8 mouse cellular contexts compared by ENCODE assay signal in genomic region chr8:12502321-12502775, GRCm38 (mm10).
DNase-seq lines count a peak whose midpoint lies in the region; ATAC-seq and TF ChIP-seq lines count a peak whose summit lies in the region.

No protein-coding gene starts in this region.

- H3K4me1 ChIP-seq in heart, postnatal 0 days (ENCODE audit: control insufficient read depth, insufficient read depth): no peaks in the 10 kb centered on the region
- H3K4me1 ChIP-seq in embryonic facial prominence, embryonic 14.5 days (ENCODE audit: control insufficient read depth, insufficient read depth, low read length): peaks cover 7% of the 10 kb centered on the region
- peaks cover 17% of the 10 kb centered on the region for H3K4me1 ChIP-seq in neural tube, embryonic 11.5 days (ENCODE audit: control insufficient read depth, insufficient read depth, low read length)

- intact Hi-C loops in gastrocnemius, postnatal 36 days (cut with DNase I): no loop called here

- H3K4me2 ChIP-seq in heart, postnatal 0 days (ENCODE audit: low read depth, low read length): peak overlapping the region; percentile 51
- H3K4me2 ChIP-seq in embryonic facial prominence, embryonic 14.5 days (ENCODE audit: low read depth, low read length): peak overlapping the region; percentile 45
- peak overlapping the region; percentile 40 for H3K4me2 ChIP-seq in neural tube, embryonic 11.5 days (ENCODE audit: low read depth)

- no peaks in the 10 kb centered on the region for H3K36me3 ChIP-seq in heart, postnatal 0 days (replicated peaks; ENCODE audit: control insufficient read depth, insufficient read depth, low read length)
- H3K36me3 ChIP-seq in embryonic facial prominence, embryonic 14.5 days (ENCODE audit: control insufficient read depth, insufficient read depth, low read length): no peaks in the 10 kb centered on the region
- no peaks in the 10 kb centered on the region for H3K36me3 ChIP-seq in neural tube, embryonic 11.5 days (ENCODE audit: control insufficient read depth, insufficient read depth, low read length)

- WGBS in heart, postnatal 0 days: under 1% methylated on average over 22 of the region's 22 CpGs
- under 1% methylated on average over 22 of the region's 22 CpGs for WGBS in embryonic facial prominence, embryonic 14.5 days
- WGBS in neural tube, embryonic 11.5 days: 0% methylated on average over 22 of the region's 22 CpGs

- peak overlapping the region; percentile 31 for H3K4me3 ChIP-seq in heart, postnatal 0 days (ENCODE audit: low read depth, low read length)
- H3K4me3 ChIP-seq in embryonic facial prominence, embryonic 14.5 days (ENCODE audit: low read depth, low read length): peak overlapping the region; percentile 14
- peak overlapping the region; percentile 20; the same call in 1 of the 2 replicates for H3K4me3 ChIP-seq in neural tube, embryonic 11.5 days (ENCODE audit: low read depth, low read length)

- no peak overlapping the region for H3K9ac ChIP-seq in heart, postnatal 0 days (replicated peaks; ENCODE audit: low read depth, low read length)
- no peak overlapping the region for H3K9ac ChIP-seq in embryonic facial prominence, embryonic 14.5 days (ENCODE audit: low read depth, low read length)
- H3K9ac ChIP-seq in neural tube, embryonic 11.5 days (ENCODE audit: low read length): no peak overlapping the region

- no peak for ATAC-seq in heart, postnatal 0 days (ENCODE audit: insufficient read depth, low read depth)
- 0 out of 2 replicates have a peak, but pooled peaks have one; percentile 37 for ATAC-seq in embryonic facial prominence, embryonic 14.5 days (ENCODE audit: low read depth)
- peak; percentile 75 for ATAC-seq in neural tube, embryonic 11.5 days (ENCODE audit: insufficient read depth, low FRiP score, low TSS enrichment)

- H3K27ac ChIP-seq in heart, postnatal 0 days (ENCODE audit: low read depth): no peak overlapping the region
- no peak overlapping the region for H3K27ac ChIP-seq in embryonic facial prominence, embryonic 14.5 days (replicated peaks; ENCODE audit: low read depth, low read length)
- H3K27ac ChIP-seq in neural tube, embryonic 11.5 days (ENCODE audit: low read depth, low read length): no peak overlapping the region

- no peaks in the 10 kb centered on the region for H3K9me3 ChIP-seq in heart, postnatal 0 days (replicated peaks; ENCODE audit: control insufficient read depth, low read length)
- no peaks in the 10 kb centered on the region for H3K9me3 ChIP-seq in embryonic facial prominence, embryonic 14.5 days (ENCODE audit: control insufficient read depth, low read length)
- no peaks in the 10 kb centered on the region for H3K9me3 ChIP-seq in neural tube, embryonic 11.5 days (ENCODE audit: control insufficient read depth, low read length)

- TF ChIP-seq CTCF in heart, postnatal 0 days (IDR thresholded peaks at IDR 0.05; ENCODE audit: low read depth): no peak

- TF ChIP-seq EP300 in heart, postnatal 0 days (IDR thresholded peaks at IDR 0.05; ENCODE audit: low read depth): no peak

- H3K27me3 ChIP-seq in heart, postnatal 0 days (ENCODE audit: control insufficient read depth, insufficient read depth, low read length): peaks cover 90% of the 10 kb centered on the region
- peaks cover 90% of the 10 kb centered on the region for H3K27me3 ChIP-seq in embryonic facial prominence, embryonic 14.5 days (replicated peaks; ENCODE audit: control insufficient read depth, insufficient read depth, low read length)
- peaks cover 27% of the 10 kb centered on the region for H3K27me3 ChIP-seq in neural tube, embryonic 11.5 days (ENCODE audit: control insufficient read depth, insufficient read depth, low read length)

- DNase-seq in heart, postnatal 0 days (ENCODE audit: low spot score): no peak
- DNase-seq in heart, postnatal 4 days: no peak
- no peak for DNase-seq in embryonic facial prominence, embryonic 14.5 days (ENCODE audit: low spot score)
- DNase-seq in kidney, postnatal 4 days: peak; percentile 31 to 48
- DNase-seq in neural tube, embryonic 11.5 days (ENCODE audit: low spot score): peak; percentile 60
- DNase-seq in frontal cortex, adult 2 months (ENCODE audit: extremely low spot score in 1 of 2, low spot score in 1 of 2): no peak
- no peak for DNase-seq in cerebellum, adult 8-10 months
- no peak for DNase-seq in gastrocnemius, postnatal 36 days

Comparison
In these comparisons a context has a peak if more than half of its experiments do, and no peak if none do; other contexts are left out.
1. DNase-seq: peak in kidney, postnatal 4 days (2 of 2) and neural tube, embryonic 11.5 days (single experiment); none in heart, postnatal 0 days (single experiment), heart, postnatal 4 days (single experiment), embryonic facial prominence, embryonic 14.5 days (single experiment), frontal cortex, adult 2 months (0 of 2), cerebellum, adult 8-10 months (single experiment) and gastrocnemius, postnatal 36 days (0 of 2).
2. Peak in every context shown above with its lines, with median percentiles within 50 percentile points of each other: H3K4me2 ChIP-seq and H3K4me3 ChIP-seq.